Mouse (Mus musculus): ENCODE data around the gene Gnptab.
A peak's percentile ranks its signal among the peaks of the same experiment; 100 is the strongest.

Gnptab gene

DNA sequence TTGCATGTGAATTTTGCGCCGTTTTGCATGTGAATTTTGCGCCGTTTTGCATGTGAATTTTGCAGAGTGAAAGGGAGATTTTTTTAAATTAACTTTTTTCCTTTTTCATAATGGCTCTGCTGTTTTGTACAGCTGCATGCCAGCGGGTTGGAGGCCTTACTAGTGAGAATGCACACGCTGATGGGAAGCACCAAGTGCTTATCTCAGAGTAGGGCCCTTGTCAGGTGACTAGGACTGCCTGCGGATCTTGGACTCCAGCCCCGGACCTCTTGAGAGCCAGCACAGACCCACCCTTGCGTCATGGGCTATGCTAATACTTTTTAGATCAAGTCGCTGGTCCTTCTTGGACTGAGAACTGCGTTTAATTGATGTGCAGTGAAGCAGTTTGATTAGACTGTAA, 1.1 kb downstream of the Gnptab start:
- peak; percentile 49 for DNase-seq

GRCm38 (mm10) chr10:88380430-88381060, 1.6 kb downstream of the Gnptab start:
- DNase-seq, result peak; percentile 43

- DNase-seq, result no peak
These were observed 2.4 kb downstream of the Gnptab start for GRCm38 (mm10) chr10:88381286-88381685.

DNA sequence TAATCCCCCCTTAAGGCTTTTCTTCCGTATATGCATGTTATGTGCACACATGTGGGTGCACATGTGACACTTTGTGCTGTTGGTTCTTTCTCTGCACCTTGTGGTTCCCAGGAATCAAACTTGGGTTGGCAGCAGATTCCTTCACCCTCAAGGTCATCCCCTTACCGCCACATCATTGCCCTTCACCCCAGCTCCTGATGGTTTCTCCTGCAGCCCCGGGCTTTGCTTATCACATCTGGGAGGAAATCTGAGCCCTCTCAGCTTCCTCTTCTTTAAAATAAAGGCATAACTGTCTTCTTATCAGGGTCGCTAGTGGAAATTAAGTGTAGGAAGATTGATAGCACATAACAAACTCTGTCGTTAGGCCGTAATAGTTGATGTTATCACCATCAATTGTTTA, 3.1 kb downstream of the Gnptab start:
- DNase-seq, result no peak

DNA sequence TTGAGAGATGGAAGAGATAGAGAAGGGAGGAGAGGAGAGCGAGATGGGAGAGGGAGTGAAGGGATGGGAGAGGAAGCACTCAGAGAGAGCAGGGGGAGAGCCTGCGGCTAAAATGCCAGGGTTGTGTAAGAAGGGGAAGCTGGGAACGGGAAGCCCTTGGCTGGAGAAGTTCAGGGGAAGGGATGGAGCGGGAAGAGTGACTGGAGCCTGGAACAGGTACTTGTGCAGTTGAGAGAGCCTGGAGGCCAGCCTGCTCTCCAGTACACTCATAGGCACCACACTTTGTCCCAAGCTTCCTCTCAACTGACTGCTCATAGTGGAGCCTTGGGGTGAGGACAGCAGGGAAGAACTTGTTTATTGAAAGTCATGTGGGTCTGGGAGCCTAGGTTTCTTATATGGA, 4.5 kb downstream of the Gnptab start:
- DNase-seq, result no peak

DNA sequence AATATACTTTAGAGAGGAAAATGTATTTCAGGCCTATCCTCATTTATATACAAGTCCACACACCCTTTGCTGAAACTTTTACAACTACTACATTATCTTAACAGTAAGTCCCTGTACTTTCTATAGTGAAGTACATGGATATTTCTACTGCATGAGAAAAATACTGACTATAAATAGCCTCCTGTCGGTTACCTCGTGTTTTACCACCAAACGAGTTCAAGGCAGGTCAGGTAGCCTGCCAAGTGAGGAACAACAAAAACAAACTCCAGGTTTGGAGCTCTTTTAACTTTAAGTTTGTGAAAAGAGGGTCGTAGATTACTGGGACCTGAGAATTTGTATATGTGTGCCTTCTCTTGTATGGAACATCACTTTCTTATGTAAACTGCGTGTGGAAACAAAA, 5.1 kb downstream of the Gnptab start:
- DNase-seq, result peak; percentile 40

- peak; percentile 31 for DNase-seq
These were observed 6.4 kb downstream of the Gnptab start for GRCm38 (mm10) chr10:88385290-88385689.

- DNase-seq, result peak; percentile 38
These were observed 6.8 kb downstream of the Gnptab start for GRCm38 (mm10) chr10:88385758-88386157.

DNA sequence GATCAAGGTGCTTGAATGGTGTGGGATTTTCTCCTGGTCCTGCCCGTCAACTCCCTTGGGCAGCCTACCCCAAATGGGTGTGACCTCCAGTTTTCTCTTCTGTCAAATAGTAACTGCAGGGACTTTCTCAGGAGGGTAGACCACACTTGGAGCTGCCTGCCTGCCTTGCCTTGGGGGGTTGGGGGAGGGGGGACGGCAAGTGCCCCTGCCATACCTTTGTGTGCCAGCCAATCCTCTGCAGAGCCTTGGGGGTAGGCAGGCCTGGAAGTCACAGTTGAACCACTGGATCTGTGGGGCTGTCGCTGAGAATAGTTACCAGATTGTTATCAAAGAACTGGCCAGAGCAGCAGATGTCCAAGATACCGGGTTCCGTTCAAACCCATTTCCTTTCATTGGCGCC, 7.3 kb downstream of the Gnptab start:
- DNase-seq, result no peak

GRCm38 (mm10) chr10:88389576-88389975, 10.6 kb downstream of the Gnptab start:
- DNase-seq, result peak; percentile 26

- peak; percentile 63 for DNase-seq
These were observed 11.3 kb downstream of the Gnptab start for GRCm38 (mm10) chr10:88390096-88390790.

DNA sequence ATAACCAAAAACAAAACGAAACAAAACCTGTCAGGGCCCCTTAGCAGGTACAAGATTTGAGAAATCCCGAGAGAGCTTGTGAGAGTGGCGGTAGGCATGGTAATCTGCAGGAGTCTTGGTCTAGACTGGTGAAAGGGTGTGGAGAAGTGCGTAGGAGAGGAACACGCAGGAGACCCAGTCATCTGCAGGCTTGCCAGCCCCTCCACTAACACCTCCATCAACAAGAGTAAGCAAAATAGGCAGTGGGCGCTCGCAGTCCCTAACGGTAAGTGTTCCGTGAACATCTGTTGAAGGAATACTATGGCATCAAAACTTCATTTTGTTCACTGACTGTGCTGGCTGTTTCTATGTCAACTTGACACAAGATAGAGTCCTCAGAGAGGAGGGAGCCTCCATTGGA, 12.6 kb downstream of the Gnptab start:
- DNase-seq, result no peak

DNA sequence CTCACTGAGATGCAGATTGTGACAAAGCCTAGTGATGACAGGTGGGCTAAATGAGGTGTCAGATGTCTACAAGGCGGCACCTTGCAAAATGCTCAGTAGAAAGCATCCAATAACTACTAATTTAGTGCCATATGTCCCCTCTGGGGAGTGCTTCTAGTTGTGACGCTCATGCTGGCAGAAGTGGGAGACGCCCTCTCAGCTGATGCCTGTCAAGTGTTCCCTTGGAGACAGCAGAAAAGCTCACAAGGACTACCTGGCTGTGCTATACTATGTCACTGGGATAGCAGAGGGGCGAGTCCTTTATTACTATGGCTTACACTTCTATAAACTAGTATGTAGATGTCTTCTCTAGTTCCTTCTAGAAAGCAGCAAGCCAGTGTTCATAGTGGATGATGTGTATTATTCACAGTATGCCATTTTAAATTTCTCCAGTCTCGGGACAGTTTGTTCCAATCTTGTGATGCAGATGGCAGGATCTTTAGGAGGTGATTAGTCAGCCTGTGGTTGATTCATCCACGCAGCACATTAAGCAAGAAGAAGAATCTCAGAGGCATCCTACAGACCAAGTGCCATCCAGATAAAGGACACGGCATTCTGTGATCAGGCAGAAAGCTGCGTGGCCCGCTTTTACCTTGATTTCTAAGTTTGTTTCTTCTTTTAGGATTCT, 13.4 kb downstream of the Gnptab start:
- no peak for DNase-seq

DNA sequence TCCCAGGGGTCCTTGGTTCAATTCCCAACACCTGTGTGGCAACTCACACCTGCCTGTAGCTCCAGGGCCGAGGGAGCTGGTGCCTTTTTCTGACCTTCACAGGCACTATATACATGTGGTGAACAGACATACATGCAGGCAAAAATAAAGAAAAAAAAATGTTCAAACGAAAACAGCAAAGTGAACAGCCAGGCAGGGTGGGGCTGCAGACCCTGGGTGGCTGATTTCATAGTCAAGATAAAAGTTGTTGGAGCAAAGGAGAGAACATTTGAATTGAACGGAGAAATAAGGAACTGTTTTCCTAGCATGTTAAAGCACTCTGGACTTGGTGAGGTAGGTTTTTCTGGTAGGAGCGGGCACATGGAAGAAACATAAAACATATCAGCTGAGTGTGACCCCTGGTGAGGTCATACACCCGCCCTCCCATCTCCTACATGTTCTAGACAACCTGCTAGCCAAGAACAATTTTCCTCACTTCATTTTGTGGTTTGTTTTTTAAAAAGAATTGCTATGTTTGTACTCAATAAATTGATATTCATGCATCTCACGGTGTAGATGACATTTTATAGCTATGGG, 19.8 kb downstream of the Gnptab start:
- DNase-seq, result no peak

- no peak for DNase-seq
These were observed 20.3 kb downstream of the Gnptab start for GRCm38 (mm10) chr10:88399271-88399670.

- DNase-seq, result no peak
These were observed 24.1 kb downstream of the Gnptab start for GRCm38 (mm10) chr10:88403021-88403420.

DNA sequence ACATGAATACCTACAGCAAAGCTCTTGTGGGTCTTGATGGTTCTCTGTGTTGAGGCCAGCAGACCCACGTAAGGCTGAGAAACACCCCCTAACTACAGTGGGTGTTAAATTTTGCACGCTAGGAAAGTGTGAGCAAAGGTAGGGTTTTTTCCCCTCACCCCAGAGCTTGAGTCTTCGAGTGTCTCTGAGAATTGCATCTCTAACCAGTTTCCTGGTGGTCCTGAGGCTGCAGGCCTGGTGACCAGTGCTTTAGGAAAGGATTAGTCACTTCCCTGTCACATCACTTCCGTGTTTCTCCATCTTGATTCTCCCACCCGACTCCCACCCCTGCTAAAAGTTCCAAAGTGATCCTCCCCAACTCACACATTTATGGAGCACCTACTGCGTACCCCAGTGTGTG, 25.3 kb downstream of the Gnptab start:
- no peak for DNase-seq

GRCm38 (mm10) chr10:88405812-88406211, 26.9 kb downstream of the Gnptab start:
- DNase-seq, result peak; percentile 32

DNA sequence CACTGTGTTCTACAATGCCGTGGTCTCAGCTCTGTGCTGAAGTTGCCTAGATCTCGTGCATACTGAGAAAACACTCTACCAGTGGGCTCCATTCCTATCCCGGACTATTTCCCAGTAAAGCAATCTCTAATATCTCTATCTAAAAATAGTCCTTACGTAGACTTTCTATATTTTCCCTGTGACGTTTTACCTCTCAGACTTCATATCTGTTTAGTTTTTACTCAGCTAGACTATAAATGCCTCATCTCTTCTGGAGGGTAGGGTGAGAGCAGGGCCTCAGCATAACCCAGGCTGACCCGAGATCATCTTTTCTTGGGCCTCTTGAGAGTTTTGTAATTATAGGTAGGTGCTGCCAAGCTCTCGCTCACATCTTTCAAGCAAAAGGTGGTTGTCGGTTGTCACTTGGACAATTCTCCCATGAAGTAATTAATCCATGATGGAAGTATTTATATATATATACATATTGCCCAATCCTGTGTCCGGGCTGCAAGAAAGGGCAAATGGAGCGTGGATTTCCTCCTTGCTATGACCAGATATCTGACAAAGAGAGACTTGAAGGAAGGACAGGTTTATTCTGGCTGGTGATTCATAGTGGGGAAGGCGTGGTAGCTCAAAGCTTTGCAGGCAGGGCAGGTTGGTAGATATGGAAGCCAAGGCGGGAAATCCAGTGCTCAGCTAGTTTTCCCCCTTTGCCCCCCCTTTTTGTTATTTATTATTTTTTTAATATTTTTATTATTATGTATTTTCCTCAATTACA, 29.1 kb downstream of the Gnptab start:
- no peak for DNase-seq

- no peak for DNase-seq
These were observed 30.8 kb downstream of the Gnptab start for GRCm38 (mm10) chr10:88409751-88410150.

DNA sequence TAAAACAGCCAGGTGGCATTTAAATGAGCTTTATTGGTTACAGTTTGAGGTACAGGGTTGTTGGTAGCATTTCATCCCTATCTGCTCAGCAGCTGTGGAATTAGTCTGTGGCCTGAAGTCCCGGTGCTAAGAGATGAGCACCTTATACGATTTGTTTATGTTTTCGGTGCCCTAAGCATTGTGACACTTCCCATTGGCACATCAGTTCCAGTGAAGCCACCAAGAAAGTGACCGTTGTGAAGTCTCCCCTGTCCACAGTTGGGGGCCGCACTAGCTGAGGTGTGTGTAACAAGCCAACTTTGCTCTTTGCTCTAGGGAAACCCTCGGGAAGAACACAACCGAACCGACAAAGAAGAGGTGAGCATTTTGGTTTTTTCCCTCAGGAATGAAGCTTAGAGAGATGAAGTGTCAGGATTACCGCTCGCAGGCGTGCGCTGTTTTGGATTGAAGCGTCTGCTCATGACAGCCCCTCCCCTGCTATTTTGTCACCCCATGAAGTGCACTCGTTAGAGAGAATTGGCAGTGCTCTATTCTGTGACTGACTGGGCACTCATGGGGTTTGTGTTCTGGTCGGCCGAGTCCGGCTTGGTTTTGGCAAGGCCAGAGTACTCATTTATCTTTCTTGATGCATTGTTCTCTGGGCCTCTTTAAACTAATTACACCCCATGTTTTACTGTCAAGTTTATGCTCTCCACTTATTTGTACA, 33.5 kb downstream of the Gnptab start:
- DNase-seq, result no peak

- no peak for DNase-seq
These were observed 38.8 kb downstream of the Gnptab start for GRCm38 (mm10) chr10:88417686-88418085.

All from kidney, adult 9 months (tissue).